Mouse (Mus musculus) limb, embryonic 11.5 days (tissue): ENCODE measurements at regions not wholly inside any gene's neighbourhood (a gene's known extent, or its start where the extent isn't known, plus 50 kb on each side); places are given as distances from the start of the nearest gene placed in this dataset.

Experiments used
- ATAC-seq: fragments of 200-750 bp; cut with Nextera tagmentation; 2 replicates; pipeline ENCODE4 v1.8.0; 2017; ENCODE audit warnings: low read depth; ENCODE audit not compliant: insufficient number of reproducible peaks, low FRiP score, low TSS enrichment
- DNase-seq: peaks from one replicate; pipeline ENCODE4 v3.0.0-alpha.2; 2015; ENCODE audit warnings: low spot score
- H3K27ac ChIP-seq: fragments of 300-500 bp; sonication (generic); replicated peaks from 2 replicates; pipeline ENCODE4 v1.5.1; 2014; ENCODE audit warnings: low read depth, mild to moderate bottlenecking, low read length
- H3K27me3 ChIP-seq: fragments of 300-500 bp; sonication (generic); 2 replicates; pipeline ENCODE4 v1.6.1; 2014; ENCODE audit warnings: mild to moderate bottlenecking, low read length, mixed read lengths; ENCODE audit not compliant: control insufficient read depth, insufficient read depth
- H3K36me3 ChIP-seq: fragments of 300-500 bp; sonication (generic); 2 replicates; pipeline ENCODE4 v1.6.1; 2014; ENCODE audit warnings: mild to moderate bottlenecking, low read length, moderate library complexity, mixed read lengths; ENCODE audit not compliant: control insufficient read depth, insufficient read depth
- H3K4me1 ChIP-seq: fragments of 300-500 bp; sonication (generic); 2 replicates; pipeline ENCODE4 v1.6.1; 2014; ENCODE audit warnings: low read length, mixed read lengths; ENCODE audit not compliant: control insufficient read depth, insufficient read depth
- H3K4me2 ChIP-seq: fragments of 300-500 bp; sonication (generic); 2 replicates; pipeline ENCODE4 v1.6.1; 2014; ENCODE audit warnings: low read depth, mild to moderate bottlenecking, moderate library complexity; ENCODE audit not compliant: severe bottlenecking
- H3K4me3 ChIP-seq: fragments of 300-500 bp; sonication (generic); 2 replicates; pipeline ENCODE4 v1.5.1; 2014; ENCODE audit warnings: low read depth, low read length
- H3K9ac ChIP-seq: fragments of 300-500 bp; sonication (generic); 2 replicates; pipeline ENCODE4 v1.6.1; 2014; ENCODE audit warnings: mild to moderate bottlenecking, low read length
- H3K9me3 ChIP-seq: fragments of 300-500 bp; sonication (generic); 2 replicates; pipeline ENCODE4 v1.6.1; 2016; ENCODE audit warnings: low read length; ENCODE audit not compliant: control insufficient read depth
- WGBS: fragments of 180-500 bp; shearing (Covaris S2); extraction: QIAGEN DNeasy Blood & Tissue Kit; methylation state at CpG from one replicate; pipeline ENCODE4 v1.1.7; 2014; 5-methylcytosine and 5-hydroxymethylcytosine counted together

DNA sequence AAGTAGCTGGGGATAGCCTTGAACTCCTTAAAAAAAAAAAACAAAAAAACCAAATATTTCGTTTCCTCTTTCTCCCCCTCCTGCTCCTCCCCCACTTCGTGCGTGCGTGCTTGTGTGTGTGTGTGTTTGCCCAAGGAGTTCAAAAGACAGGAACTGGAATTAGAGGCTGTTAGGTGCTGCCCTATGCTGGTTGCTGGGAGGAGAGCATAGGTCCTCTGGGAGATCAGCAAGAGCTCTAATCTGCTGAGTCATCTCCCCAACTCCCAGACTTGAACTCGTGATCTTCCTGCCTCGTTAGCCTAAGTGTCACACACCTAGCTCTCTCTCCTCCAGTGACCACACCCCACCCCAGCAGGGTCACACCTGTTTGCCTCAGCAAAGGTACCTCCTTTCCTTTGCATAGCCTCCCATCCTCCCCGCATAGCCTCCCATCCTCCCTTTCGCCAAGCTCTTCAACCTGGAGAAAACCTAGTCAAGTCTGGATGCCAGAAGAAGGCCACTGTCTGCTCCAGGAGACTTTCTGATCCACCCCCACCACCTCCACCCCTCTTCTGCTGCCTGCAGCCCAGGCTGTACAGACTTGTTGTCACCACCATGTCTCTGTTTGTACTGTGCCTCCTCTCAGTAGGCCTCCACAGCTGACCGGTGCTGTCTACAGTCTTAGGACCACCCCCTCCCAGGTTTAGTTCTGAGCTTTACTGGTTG lies 110.5 kb upstream of the Jun start:
- ATAC-seq = no peak

DNA sequence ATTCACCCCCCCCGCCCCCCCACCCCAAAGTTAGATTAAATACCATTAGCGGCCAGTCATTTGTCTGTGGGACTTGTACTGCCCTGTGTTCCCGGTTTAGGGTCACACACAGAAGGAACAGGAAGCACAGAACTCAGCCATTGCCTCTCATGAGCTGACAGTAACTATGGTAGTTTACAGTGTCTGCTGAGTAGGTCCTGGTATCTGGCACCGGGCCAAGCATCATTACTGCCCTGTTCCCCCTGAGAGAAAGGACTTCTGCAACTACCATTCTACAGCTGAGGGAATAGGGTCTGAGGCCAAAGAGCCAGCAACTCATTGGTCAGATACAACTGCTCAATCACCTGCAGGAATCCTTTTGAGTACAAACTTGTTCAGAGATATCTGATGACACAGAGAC lies 111.4 kb upstream of the Jun start:
- H3K36me3 ChIP-seq = no peaks in the 10 kb centered on the region
- no peak overlapping the region for H3K4me3 ChIP-seq
- H3K4me2 ChIP-seq = no peak overlapping the region
- DNase-seq (no peak), ATAC-seq (no peak)
- H3K9ac ChIP-seq = no peak overlapping the region
- H3K4me1 ChIP-seq = 0 out of 2 replicates have a peak, but pooled peaks cover 2% of the 10 kb centered on the region
- H3K9me3 ChIP-seq = no peaks in the 10 kb centered on the region
- WGBS = 81% methylated on average over 4 of the region's 4 CpGs
- no peak overlapping the region for H3K27ac ChIP-seq
- H3K27me3 ChIP-seq = no peaks in the 10 kb centered on the region

More for the DNA sequence above, 110.5 kb upstream of the Jun start:
- Histone ChIP-seq H3K9me3 (no peaks in the 10 kb centered on the region), H3K27me3 (no peaks in the 10 kb centered on the region), H3K36me3 (no peaks in the 10 kb centered on the region), H3K4me2 (no peak overlapping the region), H3K4me1 (0 out of 2 replicates have a peak, but pooled peaks cover 2% of the 10 kb centered on the region), H3K4me3 (no peak overlapping the region), H3K9ac (no peak overlapping the region), H3K27ac (no peak overlapping the region)
- WGBS = 74% methylated on average over 9 of the region's 9 CpGs
- no peak for DNase-seq

DNA sequence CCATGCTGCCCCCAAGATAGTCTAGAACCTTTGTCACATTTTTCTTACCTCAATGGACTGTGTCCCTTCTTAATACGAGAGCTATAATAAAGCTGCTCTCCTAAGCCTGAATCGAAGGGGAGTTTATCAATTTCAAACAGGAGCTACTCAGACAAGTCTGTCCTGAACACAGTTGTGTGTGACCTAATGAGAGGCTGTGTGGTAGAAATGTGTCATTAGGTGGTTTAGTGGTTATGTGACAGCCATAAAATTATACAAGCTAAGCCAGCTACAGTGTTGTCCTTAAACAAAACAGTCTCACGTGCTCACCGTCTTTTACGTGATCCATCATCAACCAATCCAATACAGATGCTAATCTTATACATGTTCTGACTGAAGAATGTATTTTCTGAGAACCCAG lies 114.5 kb upstream of the Jun start:
- no peak overlapping the region for H3K9ac ChIP-seq
- DNase-seq = no peak
- 0 out of 2 replicates have a peak, but pooled peaks cover under 1% of the 10 kb centered on the region for H3K4me1 ChIP-seq
- no peak overlapping the region for H3K4me2 ChIP-seq
- H3K27ac ChIP-seq = no peak overlapping the region
- H3K36me3 ChIP-seq = no peaks in the 10 kb centered on the region
- WGBS = 65% methylated on average over 5 of the region's 5 CpGs
- no peak overlapping the region for H3K4me3 ChIP-seq
- H3K9me3 ChIP-seq = no peaks in the 10 kb centered on the region
- no peaks in the 10 kb centered on the region for H3K27me3 ChIP-seq
- no peak for ATAC-seq

DNA sequence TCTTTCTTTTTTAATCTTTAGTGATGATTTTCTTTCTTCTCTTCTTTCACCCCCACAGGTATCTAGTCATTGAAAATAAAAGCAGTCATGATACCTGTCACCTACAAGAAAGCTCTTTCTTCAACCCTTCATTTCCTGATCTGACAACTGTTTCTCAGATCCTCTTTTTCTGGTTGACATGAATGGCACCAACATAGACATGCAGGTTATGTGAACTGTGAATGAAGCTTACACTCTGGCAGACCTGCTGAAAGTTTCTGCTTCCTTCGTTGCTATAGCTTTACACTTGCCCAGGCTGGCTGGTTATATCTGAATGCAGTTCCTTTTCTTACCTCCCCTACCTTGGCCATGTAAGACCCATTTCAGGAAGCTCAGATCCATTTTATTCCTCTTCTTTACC lies 115.2 kb upstream of the Jun start:
- WGBS = 86% methylated on average over 1 of the region's 1 CpGs
- no peak overlapping the region for H3K4me3 ChIP-seq
- no peaks in the 10 kb centered on the region for H3K36me3 ChIP-seq
- no peak for DNase-seq
- no peak overlapping the region for H3K4me2 ChIP-seq
- no peaks in the 10 kb centered on the region for H3K9me3 ChIP-seq
- H3K27ac ChIP-seq = no peak overlapping the region
- ATAC-seq = no peak
- no peak overlapping the region for H3K9ac ChIP-seq
- no peaks in the 10 kb centered on the region for H3K27me3 ChIP-seq
- H3K4me1 ChIP-seq = no peaks in the 10 kb centered on the region

DNA sequence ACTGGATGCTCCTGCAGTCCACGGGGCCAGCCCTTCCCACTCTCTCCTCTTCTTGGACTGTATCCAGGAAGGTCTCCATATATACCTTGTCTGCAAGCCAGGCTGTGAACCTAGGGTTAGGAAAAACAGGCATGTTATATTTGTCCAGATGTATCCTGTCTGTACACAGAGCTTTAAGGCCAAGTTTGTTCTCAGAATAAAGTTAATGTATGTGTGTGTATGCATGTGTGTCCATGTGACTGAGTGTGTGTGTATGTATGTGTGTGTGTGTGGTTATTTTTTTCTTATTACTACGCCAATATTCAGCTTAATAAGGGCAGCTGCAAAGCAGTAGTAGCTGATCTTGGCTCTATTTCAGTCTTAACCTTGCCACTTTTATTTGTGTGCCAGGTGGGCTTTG lies 117.7 kb upstream of the Jun start:
- Histone ChIP-seq H3K27ac (no peak overlapping the region), H3K9ac (no peak overlapping the region), H3K9me3 (no peaks in the 10 kb centered on the region), H3K27me3 (no peaks in the 10 kb centered on the region), H3K36me3 (no peaks in the 10 kb centered on the region), H3K4me3 (no peak overlapping the region), H3K4me1 (no peaks in the 10 kb centered on the region), H3K4me2 (no peak overlapping the region)
- WGBS = 74% methylated on average over 2 of the region's 2 CpGs
- no peak for ATAC-seq
- DNase-seq = no peak

DNA sequence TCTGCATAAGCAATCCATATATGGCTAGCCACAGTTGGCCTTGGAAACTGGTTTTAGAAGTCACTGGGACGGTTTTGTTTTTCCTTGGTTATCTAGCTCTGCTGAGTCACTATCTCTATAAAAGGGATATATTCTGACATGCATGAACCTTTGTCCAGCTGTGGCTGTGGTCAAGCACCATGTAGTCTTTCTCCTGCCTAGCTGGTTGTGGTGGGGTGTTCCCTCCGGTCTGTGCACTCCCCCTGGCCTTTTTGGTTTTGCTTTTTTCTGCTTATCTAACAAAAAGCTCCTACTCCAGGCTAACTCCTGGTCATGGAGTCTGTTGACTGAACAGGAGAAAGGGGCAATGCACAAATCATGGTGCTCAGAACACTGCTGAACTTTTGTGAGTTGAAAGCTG lies 125.7 kb upstream of the Jun start:
- Histone ChIP-seq H3K4me3 (no peak overlapping the region), H3K9me3 (no peaks in the 10 kb centered on the region), H3K4me1 (no peaks in the 10 kb centered on the region), H3K9ac (no peak overlapping the region), H3K4me2 (no peak overlapping the region), H3K36me3 (no peaks in the 10 kb centered on the region), H3K27me3 (no peaks in the 10 kb centered on the region), H3K27ac (no peak overlapping the region)
- WGBS = 92% methylated on average over 2 of the region's 2 CpGs
- ATAC-seq (no peak), DNase-seq (no peak)

DNA sequence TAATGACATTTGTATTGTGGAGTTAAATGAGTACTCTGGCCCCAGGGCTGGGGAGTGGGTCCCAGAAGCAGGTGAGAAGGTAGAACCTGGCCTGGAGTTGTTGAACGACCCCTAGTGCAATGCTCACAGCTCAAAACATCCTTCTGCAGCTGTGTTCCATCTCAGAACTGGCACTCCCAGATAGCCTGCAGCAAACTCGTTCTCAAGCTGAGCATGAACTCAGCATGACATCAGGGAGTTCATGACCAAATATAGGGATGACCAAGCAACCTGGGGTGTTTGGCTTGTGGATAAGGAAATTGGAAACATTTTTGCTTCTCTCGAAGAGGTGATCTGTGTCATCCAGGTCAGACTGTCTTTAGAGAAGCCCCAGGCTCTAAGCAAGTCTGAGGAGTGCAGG lies 126.4 kb upstream of the Jun start:
- Histone ChIP-seq H3K27me3 (no peaks in the 10 kb centered on the region), H3K36me3 (no peaks in the 10 kb centered on the region), H3K9ac (no peak overlapping the region), H3K4me3 (no peak overlapping the region), H3K4me2 (no peak overlapping the region), H3K27ac (no peak overlapping the region), H3K4me1 (no peaks in the 10 kb centered on the region), H3K9me3 (no peaks in the 10 kb centered on the region)
- no peak for ATAC-seq
- no peak for DNase-seq
- WGBS = 52% methylated on average over 3 of the region's 3 CpGs

DNA sequence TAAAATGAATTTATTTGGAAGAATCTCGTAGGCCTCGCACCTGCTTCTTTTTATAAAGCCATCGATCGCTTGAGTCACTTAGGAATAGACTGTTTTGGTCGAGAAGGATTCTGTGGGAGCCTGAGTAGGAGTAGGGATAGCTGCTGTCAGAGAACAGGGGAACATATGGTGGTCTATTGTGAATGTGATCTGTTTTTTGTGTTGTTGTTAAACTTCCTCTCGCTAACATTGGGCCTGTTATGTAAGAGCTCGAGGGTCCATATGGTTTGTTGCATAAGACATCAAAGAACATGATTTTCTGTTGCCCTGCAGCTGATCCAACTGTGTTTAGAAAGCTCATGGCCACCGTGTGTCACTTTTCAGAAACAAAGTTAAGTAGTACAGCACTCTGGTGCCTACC lies 126.9 kb upstream of the Jun start:
- Histone ChIP-seq H3K27ac (no peak overlapping the region), H3K36me3 (no peaks in the 10 kb centered on the region), H3K27me3 (no peaks in the 10 kb centered on the region), H3K4me3 (no peak overlapping the region), H3K4me1 (no peaks in the 10 kb centered on the region), H3K9ac (no peak overlapping the region), H3K9me3 (no peaks in the 10 kb centered on the region), H3K4me2 (no peak overlapping the region)
- WGBS = 79% methylated on average over 8 of the region's 8 CpGs
- ATAC-seq = no peak
- no peak for DNase-seq

DNA sequence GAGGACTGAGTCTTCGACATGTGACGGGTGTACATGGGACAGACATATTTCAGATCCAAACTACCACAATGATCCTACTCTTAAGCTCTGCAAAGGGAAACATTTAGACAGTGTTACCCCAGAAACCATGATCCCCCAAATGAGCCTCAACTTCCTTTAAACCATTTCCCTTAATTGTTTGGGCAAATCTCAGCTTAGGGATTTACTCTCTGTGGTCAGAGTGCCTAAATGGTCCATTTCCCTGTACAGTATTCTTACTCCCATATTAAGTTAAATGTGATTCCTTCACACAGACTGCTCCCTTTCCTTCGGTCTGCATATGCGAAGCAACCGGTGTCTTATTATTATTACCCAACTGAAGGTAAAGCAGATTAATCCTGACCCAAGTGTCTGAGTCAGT lies 128.4 kb upstream of the Jun start:
- Histone ChIP-seq H3K4me1 (no peaks in the 10 kb centered on the region), H3K27me3 (no peaks in the 10 kb centered on the region), H3K4me3 (no peak overlapping the region), H3K9ac (no peak overlapping the region), H3K27ac (no peak overlapping the region), H3K9me3 (no peaks in the 10 kb centered on the region), H3K36me3 (no peaks in the 10 kb centered on the region), H3K4me2 (no peak overlapping the region)
- DNase-seq = no peak
- no peak for ATAC-seq
- WGBS = 98% methylated on average over 5 of the region's 5 CpGs
